Mouse (Mus musculus) ES-Bruce4 (cell line): ENCODE measurements around the gene Il17d. TPM values are rescaled to one million over a fixed set of nuclear protein-coding genes. Genes with fewer than 3 reads are reported as not detected.

Experiments used
- H3K27ac ChIP-seq: 2 replicates; pipeline ENCODE4 v1.5.1; 2012; ENCODE audit warnings: low read length, inconsistent platforms; ENCODE audit not compliant: insufficient read depth
- H3K27me3 ChIP-seq: 2 replicates; pipeline ENCODE4 v1.6.1; 2012; ENCODE audit warnings: mild to moderate bottlenecking, low read length, inconsistent platforms; ENCODE audit not compliant: control insufficient read depth, poor library complexity, insufficient read depth, severe bottlenecking
- H3K36me3 ChIP-seq: 2 replicates; pipeline ENCODE4 v1.6.1; 2012; ENCODE audit warnings: inconsistent platforms, mild to moderate bottlenecking, low read length, moderate library complexity; ENCODE audit not compliant: control insufficient read depth, poor library complexity, insufficient read depth, severe bottlenecking
- H3K4me1 ChIP-seq: one replicate; pipeline ENCODE4 v1.8.1; 2011; ENCODE audit warnings: low read length; ENCODE audit not compliant: control insufficient read depth, insufficient read depth
- H3K4me3 ChIP-seq: 2 replicates; pipeline ENCODE4 v1.5.1; 2011; ENCODE audit warnings: low read depth, mild to moderate bottlenecking, low read length
- H3K9ac ChIP-seq: 2 replicates; pipeline ENCODE4 v1.6.1; 2012; ENCODE audit warnings: low read depth, mild to moderate bottlenecking, inconsistent platforms; ENCODE audit not compliant: poor library complexity, severe bottlenecking
- H3K9me3 ChIP-seq: replicated peaks from 2 replicates; pipeline ENCODE4 v1.6.1; 2012; ENCODE audit warnings: mild to moderate bottlenecking, low read length, inconsistent platforms; ENCODE audit not compliant: control insufficient read depth, poor library complexity, insufficient read depth, severe bottlenecking
- CTCF ChIP-seq: IDR thresholded peaks from one replicate; pipeline ENCODE4 v1.8.1; 2011; ENCODE audit warnings: low read depth, low read length
- EP300 ChIP-seq: IDR thresholded peaks from 2 replicates; pipeline ENCODE4 v1.6.1; 2011; ENCODE audit warnings: low read depth, low read length; ENCODE audit not compliant: insufficient read depth
- POLR2A ChIP-seq: IDR thresholded peaks from one replicate; pipeline ENCODE4 v1.8.1; 2011; ENCODE audit warnings: low read length; ENCODE audit not compliant: insufficient read depth
- polyA plus RNA-seq: library from polyadenylated mRNA; stranded (reverse); fragments of >200 nt; gene quantifications from 2 replicates; pipeline ENCODE4 v1.2.4, GENCODE M21; 2011; ENCODE audit warnings: low read depth; ENCODE audit not compliant: missing spikeins, insufficient read depth, insufficient read length

Gene Il17d
- polyA plus RNA-seq, 1 experiment: 1.4 TPM

DNA sequence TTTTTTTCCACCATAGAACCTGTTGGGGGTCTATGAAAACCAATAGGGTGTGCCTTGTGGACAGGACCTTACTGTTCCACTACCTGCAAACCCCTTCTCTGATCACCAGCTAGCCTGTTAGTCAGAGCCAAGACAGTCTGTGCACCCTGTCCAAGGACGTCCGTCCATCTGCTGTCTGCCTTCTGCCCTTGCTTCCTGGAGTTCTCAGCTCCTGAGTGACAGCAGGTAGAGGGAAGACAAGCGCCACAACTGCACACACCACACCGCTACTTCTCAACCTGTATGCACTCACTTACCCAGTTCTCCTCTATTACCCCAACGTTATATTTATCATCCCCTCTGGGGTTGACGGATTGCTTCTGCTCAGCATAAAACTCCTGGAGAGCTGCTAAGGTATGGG lies 41.0 kb downstream of the Il17d start:
- Histone ChIP-seq H3K27me3 (no peaks in the 10 kb centered on the region), H3K4me1 (no peaks in the 10 kb centered on the region), H3K4me3 (no peak overlapping the region), H3K9ac (no peak overlapping the region), H3K9me3 (no peaks in the 10 kb centered on the region), H3K27ac (no peak overlapping the region), H3K36me3 (no peaks in the 10 kb centered on the region)
- TF ChIP-seq EP300: no peak
- TF ChIP-seq CTCF: no peak
- TF ChIP-seq POLR2A: no peak

GRCm38 (mm10) chr14:57571155-57572133 lies 46.9 kb downstream of the Il17d start, which contains the start of gene Eef1akmt1:
TSS of gene Eef1akmt1 (minus strand) at chr14:57571612.
- peak within 1 kb of the TSS; percentile 73 for H3K4me3 ChIP-seq
- no peaks in the 10 kb centered on the region for H3K4me1 ChIP-seq
- TF ChIP-seq CTCF (no peak), EP300 (peak; percentile 52; the same call in 1 of the 2 replicates), POLR2A (peak; percentile 97)
- no peaks in the 10 kb centered on the region for H3K9me3 ChIP-seq
- peak within 1 kb of the TSS; percentile 72 for H3K9ac ChIP-seq
- no peaks in the 10 kb centered on the region for H3K27me3 ChIP-seq
- H3K27ac ChIP-seq: peak within 1 kb of the TSS; percentile 57
- H3K36me3 ChIP-seq: no peaks in the 10 kb centered on the region

- H3K27me3 ChIP-seq: no peaks in the 10 kb centered on the region
- no peak overlapping the region for H3K4me3 ChIP-seq
- peaks cover 3% of the 10 kb centered on the region for H3K36me3 ChIP-seq
- H3K9ac ChIP-seq: no peak overlapping the region
- H3K4me1 ChIP-seq: no peaks in the 10 kb centered on the region
- H3K9me3 ChIP-seq: no peaks in the 10 kb centered on the region
- no peak for TF ChIP-seq EP300
- TF ChIP-seq POLR2A: no peak
- no peak for TF ChIP-seq CTCF
- no peak overlapping the region for H3K27ac ChIP-seq
Measured at GRCm38 (mm10) chr14:57574792-57575587, 50.4 kb downstream of the Il17d start.

- TF ChIP-seq POLR2A (no peak), CTCF (no peak), EP300 (no peak)
- Histone ChIP-seq H3K9ac (no peak overlapping the region), H3K4me3 (no peak overlapping the region), H3K27me3 (no peaks in the 10 kb centered on the region), H3K4me1 (no peaks in the 10 kb centered on the region), H3K27ac (no peak overlapping the region), H3K36me3 (peaks cover 7% of the 10 kb centered on the region), H3K9me3 (no peaks in the 10 kb centered on the region)
Measured at GRCm38 (mm10) chr14:57576364-57577060, 51.9 kb downstream of the Il17d start.

GRCm38 (mm10) chr14:57591830-57592229 lies 67.3 kb downstream of the Il17d start:
- TF ChIP-seq EP300 (no peak), CTCF (no peak), POLR2A (no peak)
- H3K4me1 ChIP-seq: no peaks in the 10 kb centered on the region
- peaks cover 66% of the 10 kb centered on the region for H3K36me3 ChIP-seq
- H3K27ac ChIP-seq: no peak overlapping the region
- H3K9ac ChIP-seq: no peak overlapping the region
- no peaks in the 10 kb centered on the region for H3K9me3 ChIP-seq
- H3K4me3 ChIP-seq: no peak overlapping the region
- H3K27me3 ChIP-seq: no peaks in the 10 kb centered on the region

Other genes with a start within 250 kb of the Il17d start
- 7.2 and 10.5 TPM in 2 replicates for gene Cryl1, start 126.2 kb upstream of the Il17d start, polyA plus RNA-seq
- gene Ift88, start 100.7 kb upstream of the Il17d start, polyA plus RNA-seq: 14.2 and 17.4 TPM in 2 replicates
- gene Eef1akmt1, start 46.8 kb downstream of the Il17d start, polyA plus RNA-seq: 26.4 and 28.9 TPM in 2 replicates
- 64.0 and 64.1 TPM in 2 replicates for gene Xpo4, start 140.7 kb downstream of the Il17d start, polyA plus RNA-seq
- gene Gm49361, start 221.3 kb downstream of the Il17d start, polyA plus RNA-seq: not detected in 2 replicates
- 18.4 and 26.1 TPM in 2 replicates for gene Lats2, start 233.6 kb downstream of the Il17d start, polyA plus RNA-seq